Mouse (Mus musculus): Measurements from ENCODE around the gene Slc15a5.

The Slc15a5 gene

DNA sequence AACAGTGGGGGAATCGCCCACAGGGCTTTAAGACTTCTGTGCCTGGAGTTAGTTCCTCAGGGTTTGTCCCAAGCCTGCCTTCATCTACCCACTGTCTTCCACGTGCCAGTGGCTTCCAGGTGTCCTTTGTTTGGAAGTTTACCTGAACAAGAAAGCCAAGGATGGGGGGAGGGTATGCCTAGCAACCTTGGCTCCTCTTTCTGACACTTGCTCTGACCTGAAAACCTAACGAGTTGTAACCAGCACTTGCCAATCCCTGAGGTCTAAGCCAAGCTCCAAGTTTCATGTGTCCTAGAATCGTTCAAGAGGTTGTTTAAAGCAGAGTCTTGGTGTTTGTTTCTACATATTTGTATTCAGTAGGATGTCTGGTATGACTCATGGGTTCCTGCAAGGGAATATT is 116.9 kb downstream of the Slc15a5 start:
- no peak for DNase-seq (ENCODE audit: low read depth)

DNA sequence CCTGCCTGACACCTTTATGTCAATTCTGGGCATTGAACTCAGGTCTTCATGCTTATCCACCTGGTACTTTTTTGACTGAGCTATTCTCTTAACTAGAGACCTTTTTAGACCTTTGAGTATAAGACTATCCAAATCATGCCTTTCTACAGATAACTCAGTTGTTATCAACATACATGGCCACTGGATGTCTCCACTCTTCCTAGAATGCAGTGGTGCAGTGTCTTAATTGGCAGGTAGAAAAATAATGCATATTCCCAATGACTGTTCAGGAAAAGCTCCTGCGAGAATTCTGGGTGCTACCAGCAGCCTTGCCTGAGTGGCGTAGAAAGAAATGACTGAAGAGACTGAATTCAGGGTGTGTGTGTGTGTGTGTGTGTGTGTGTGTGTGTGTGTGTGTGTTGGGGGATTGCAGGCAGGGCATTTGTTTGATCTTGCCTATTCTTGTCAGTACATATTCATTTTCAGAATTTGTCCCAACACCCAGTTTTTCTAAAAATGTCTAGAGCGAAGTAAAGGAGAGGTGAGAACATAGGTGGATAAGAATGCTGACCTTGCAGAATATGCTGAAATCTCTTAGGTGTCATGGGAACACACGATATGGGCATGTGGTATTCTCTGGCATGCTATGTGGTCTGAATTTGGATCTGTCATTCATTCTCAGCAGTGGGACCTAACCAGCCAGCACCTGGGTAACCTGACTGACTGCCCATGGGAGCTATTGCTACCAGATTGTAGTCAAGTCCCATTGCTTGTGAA is 119.5 kb downstream of the Slc15a5 start:
- no peak for DNase-seq (ENCODE audit: low read depth)

DNA sequence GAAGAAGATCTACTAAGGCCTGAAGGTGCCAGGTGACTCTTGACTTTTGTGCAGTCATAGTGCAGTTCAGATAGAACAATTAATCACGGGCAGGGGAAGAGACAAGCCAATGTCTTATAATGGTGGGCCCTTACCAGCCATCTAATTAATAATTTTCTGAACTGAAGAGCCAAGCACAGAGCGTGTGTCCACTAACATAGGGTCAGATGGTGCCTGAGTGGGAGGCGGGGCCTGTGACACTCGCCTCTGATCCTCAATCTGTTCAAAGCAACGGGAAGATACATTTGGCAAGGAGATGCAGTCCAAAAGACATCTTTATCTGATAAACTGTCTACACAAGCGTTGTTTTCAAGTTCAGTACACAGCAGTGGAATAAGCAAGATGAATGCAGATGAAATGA is 122.1 kb downstream of the Slc15a5 start:
- DNase-seq (ENCODE audit: low read depth) = no peak

DNA sequence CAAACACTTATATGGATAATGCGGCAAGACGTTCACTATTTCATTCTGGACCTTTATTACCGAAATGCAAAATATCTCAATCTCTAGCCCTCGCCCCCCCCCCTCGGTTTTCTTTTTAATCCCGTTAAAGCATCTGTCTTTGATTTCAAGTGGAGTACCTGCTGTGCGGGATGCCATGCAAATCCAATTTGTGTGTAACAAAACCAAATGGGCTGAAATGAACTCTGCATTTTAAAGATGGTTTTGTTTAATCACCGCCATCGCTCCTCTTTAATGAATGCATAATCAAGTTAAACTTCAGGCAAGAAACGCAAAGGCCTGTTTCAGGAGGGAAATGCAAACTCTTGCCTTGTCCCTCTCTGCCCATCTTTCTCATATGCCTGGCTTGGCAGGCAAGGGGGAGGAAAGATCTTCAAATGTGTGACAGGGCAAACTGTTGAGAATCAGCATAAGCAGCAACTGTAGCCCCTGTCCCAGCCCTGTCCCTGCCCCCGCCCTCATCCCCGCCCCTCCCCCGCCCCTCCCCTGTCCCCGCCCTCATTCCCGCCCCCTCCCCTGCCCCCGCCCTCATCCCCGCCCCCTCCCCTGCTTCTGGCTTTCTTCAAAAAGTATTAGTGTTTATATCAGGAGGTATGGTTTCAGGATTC is 122.8 kb downstream of the Slc15a5 start:
- no peak for DNase-seq (ENCODE audit: low read depth)

DNA sequence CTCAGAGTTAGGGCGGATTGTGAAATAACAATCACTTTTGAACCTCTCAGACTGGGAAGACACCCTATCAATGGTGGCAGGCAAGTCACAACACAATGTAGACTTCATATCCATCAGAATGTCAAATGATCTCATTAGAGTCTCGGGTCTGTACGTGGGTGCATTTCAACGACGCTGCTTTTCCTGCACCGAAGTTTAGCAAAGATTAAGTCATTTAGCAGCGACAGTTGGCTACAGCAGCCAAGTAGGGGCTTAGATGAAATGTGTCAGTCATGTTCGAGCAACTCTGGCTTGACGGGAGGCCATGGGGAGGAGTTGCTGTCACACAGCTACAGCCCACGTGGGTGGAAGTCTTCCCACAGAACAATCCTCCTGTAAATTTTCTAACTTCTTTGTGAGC is 133.2 kb downstream of the Slc15a5 start:
- no peak for DNase-seq (ENCODE audit: low read depth)

DNA sequence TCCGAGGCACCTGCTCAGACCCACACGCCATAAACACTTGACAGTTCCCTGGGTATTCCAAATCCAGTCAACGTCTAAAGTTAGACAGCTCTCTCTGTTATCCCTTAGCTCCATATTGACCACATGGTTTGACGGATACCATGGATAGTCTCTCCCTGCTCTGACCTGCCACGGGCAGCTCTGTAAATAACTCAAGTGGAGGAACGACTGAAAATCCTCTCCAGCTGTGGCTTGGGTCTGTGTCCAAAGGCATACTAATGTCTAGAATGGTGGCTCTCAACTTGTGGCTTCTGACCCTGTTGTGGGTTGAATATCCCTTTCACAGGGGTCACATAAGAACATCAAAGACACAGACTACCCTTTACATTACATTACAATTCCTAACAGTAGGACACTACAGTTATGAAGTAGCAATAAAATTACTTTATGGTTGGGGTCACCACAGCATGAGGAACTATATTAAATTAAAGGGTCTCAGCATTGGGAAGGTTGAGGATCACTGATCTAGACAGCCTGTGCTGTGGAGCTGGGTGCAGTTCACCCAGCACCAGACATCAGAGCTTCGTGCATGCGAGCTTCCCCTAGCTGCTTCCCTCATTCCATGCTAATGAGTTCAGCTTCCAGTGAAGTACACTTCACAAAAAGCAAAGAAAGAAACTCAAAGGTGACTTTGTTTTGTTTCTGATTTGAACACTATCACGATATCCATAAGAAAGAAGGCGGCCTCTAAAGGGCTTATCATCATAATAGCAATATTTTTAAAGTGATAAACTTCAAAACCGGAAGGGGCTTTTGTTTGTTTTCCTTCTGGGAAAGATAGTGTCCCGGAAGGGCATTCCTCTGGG is 139.1 kb downstream of the Slc15a5 start:
- DNase-seq (ENCODE audit: low read depth) = no peak

DNA sequence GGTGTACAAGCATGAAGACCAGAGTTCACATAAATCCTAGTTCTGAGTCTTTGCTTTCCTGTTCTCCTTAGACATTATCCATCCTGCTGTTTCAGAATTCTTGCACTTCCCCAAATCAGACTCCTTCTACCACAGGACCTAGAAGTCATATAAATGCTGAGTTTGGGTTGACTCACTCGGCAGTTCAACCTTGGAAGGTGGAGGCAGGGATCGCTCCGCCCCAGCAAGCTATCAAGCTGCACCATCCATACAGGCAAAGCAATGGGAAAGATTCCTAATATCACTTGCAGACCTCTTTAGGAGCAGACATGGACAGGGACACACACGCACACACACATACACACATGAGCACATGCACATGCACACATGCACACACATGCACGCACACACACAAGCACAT is 142.2 kb downstream of the Slc15a5 start:
- no peak for DNase-seq (ENCODE audit: low read depth)

DNA sequence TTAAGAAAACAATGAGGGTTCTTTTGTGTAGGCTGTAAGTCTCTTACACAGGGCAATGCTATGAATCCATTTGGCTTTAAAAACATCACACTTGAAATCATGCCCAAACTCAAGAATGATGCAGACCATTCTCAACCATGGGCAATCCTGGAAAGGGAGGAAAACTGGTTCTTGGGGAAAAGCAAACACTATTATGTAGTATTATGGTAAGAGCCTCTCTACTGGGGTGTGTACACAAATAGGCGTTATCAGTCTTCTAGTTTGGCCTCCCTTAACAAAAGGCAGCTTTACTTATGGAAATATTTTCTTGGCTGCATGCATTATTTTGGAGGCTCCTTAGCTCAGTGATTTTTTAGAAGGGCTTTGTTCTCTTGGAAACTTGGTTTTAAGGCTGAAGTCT is 143.4 kb downstream of the Slc15a5 start:
- DNase-seq (ENCODE audit: low read depth) = no peak

DNA sequence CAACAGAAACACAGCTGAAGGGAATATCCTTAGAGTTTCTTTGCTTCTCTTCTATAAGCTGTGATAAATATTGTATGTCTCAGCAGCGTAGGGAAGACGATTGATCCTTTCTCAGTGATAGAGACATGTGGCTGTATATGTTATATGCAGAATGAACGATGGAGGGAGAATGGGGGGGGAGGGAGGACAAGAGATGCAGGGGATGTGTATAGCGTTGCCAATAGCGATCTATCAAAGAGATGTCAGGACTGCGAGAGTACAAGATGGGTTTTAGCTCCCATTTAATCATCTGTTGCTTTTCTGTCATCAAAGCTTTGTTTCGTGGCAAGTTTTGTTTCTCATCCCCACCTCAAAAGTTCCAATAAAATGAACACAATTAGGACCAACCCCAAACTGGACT is 143.9 kb downstream of the Slc15a5 start:
- no peak for DNase-seq (ENCODE audit: low read depth)

DNA sequence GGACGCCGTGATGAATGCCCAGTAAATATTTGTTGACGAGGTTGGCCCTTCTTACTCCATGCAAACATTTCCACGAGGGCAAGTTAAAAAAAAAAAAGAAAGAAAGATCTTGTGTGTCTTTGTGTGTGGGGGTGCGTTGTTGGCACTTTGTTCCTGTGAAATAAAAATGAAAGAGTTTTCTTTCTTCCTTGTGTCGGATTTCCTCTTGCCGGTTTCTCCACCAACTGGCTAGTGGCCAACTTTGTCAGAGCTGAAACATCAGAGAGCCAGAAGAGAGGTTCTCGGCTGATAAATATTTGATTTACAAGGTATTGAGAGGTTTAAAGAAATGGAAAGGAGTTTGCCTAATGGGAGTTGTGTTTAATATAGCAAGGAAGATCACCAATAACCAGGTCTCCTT is 144.4 kb downstream of the Slc15a5 start:
- DNase-seq (ENCODE audit: low read depth) = no peak

DNA sequence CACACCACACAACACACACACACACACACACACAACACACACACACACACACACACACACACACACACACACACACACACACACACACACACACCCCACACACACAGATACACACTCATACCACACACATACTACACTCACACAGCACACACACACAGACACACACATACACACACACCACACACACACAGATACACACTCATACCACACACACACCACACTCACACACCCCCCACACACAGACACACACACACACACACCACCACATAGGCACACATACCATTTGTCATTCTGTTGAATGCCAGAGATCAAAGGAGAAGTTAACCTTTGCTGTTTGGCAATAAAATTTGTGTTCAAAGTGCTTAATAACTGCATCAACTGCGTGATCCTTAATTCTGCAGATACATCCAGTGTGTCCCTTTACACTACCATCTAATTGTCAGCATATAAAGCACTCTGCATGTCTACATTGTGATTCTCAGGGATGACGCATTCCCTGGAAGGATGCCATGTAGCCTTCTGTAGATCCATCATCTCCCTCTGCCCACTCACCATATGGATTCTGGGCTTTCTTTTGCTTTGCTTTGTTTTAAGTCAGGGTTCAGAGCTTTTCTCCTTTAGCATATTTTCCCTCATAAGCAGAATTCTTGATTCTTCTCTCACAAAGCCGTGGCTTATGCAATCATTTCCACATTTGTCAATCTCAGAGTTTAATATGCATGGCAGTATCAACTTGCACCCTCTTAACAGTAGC is 145.0 kb downstream of the Slc15a5 start:
- no peak for DNase-seq (ENCODE audit: low read depth)

Measured in induced T-regulatory cell, adult 2 months (primary cell).